Mouse (Mus musculus) olfactory bulb, adult 2 months (tissue): ENCODE measurements around the gene Asic2.

ENCODE experiments used
- CTCF ChIP-seq: fragments of 200-500 bp; IDR thresholded peaks from 2 replicates; pipeline ENCODE4 v1.5.1; 2012; ENCODE audit warnings: low read depth, mild to moderate bottlenecking, low read length, moderate library complexity; ENCODE audit not compliant: insufficient read depth
- POLR2A ChIP-seq: fragments of 200-500 bp; IDR thresholded peaks from 2 replicates; pipeline ENCODE4 v1.6.1; 2012; ENCODE audit warnings: mild to moderate bottlenecking, low read depth, low read length, moderate library complexity; ENCODE audit not compliant: insufficient read depth

DNA sequence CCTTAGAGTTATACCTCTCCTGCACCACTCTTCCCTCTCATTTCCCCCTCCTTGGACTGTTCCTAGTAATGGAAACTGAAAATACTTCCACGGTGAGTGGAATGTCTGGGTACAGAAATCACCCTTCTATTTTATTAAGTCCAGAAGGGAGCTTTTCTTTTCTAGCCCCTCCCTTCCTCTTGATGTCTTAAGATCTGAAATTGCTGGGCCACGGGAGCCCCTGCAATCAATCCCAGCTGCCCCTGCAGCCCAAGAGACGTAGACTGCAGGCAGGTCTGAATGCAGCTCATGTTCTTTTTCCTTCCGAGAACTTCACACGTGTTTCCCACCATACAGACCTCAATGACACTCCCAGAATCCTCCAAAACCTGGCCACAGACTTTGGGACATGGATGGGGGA, 32.3 kb upstream of the Asic2 start:
- no peak for TF ChIP-seq POLR2A
- TF ChIP-seq CTCF, result no peak
